Mouse (Mus musculus): ENCODE data around the gene Sv2a. TPM values are rescaled to one million over a fixed set of nuclear protein-coding genes. Genes with fewer than 3 reads are reported as not detected.

Sv2a gene
- total RNA-seq (2021) = 1 to 10 TPM; 2.2 to 2.3 TPM
- long read RNA-seq, experiment 1, full-length matches to known transcripts = 3 of 3 reads
- long read RNA-seq, experiment 1, partial matches to known transcripts = 0 of 3 reads
- long read RNA-seq, experiment 1, other reads (novel, unspliced or antisense) = 0 of 3 reads
- long read RNA-seq, experiment 2, full-length matches to known transcripts = 2 of 3 reads
- long read RNA-seq, experiment 2, partial matches to known transcripts = 1 of 3 reads
- long read RNA-seq, experiment 2, other reads (novel, unspliced or antisense) = 0 of 3 reads

DNA sequence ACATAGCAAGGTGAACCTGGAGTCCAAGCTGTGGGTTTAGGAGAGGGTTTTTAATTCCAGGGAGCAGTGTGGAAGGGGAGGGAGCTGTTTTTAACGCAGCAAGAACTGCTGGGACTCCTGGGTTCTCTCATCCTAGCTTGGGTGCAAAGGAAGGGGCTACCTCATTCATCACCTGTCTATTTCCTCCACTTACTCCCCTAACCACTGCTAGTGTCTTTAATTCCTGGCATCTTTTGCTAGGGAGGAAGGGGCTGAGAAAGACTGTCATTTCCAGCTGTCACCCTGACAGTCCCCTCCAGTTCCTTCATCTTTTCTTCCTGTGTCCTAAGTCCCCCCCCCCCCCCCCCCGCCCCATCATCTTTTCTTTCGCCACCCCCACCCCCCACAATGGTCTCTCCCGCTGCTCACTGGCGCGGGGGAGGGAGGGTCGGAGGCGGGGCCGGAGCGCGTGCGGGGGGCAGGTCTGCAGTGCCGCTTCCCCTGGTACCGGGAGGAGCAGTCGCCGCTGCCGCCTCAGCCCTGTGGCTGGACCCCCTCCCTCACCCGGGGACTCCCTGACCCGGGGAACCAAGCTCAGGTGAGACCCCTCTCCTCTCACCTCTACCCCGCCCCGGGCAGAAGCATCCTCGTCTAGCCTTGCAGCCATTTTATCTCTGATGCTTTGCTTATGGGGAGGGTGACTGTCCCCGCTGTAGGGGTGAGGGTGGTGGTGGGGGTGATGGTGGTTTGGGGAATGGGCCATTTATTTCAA lies at the start of gene Sv2a:
Sv2a (plus strand) TSS at position 425 of the 751 bp plus-strand sequence.
- DNase-seq (ENCODE audit: low spot score in 2 of 2) = no peak

DNA sequence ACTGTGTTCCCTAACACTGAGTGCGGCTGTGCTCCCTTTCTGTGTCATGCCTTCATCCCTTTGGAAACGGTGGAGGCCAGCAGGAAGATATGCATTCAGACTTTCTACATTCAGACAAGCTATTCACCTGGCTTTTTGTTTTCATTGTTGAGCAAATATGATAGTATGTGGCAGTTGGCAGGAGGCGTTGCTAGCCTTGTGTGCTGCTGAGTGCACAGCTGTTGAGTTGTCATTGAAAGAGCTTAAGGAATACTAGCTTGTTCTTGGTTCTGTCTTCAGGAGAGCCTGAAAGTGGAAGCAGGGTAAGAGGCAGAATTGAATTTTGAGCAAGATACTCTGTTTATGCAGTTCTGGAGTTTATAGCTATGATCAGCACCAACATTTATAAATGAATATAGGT lies 48.5 kb upstream of the Sv2a start:
- DNase-seq (ENCODE audit: low spot score in 2 of 2) = no peak

DNA sequence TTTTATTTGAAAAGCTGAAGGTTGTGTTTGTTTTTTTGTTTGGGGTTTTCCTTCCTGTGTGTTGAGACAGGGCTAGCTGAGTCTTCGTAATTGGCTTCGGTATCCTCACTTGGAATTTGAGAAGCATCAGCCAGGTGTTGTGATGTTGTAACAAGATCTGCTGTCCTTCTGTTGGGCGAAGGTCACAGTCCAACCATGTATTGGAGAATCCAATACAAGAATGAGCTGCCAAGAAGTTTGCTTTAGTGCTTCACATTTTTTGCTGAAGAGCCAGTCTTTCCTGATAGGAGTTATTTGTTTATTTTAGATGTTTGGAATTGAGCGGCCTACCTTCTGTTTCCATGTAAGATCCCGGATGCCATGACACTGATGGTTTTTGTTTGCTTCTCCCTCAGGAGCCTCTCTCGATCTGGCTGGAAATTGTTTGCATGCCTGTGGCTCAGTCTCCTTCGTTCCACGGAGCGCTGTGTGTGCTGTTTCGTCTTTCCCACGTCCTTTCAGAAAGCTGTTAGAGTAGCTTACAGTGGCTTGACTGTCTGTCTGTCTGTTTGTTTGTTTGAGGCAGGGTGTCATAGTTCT lies 47.5 kb upstream of the Sv2a start:
- no peak for DNase-seq (ENCODE audit: low spot score in 2 of 2)

DNA sequence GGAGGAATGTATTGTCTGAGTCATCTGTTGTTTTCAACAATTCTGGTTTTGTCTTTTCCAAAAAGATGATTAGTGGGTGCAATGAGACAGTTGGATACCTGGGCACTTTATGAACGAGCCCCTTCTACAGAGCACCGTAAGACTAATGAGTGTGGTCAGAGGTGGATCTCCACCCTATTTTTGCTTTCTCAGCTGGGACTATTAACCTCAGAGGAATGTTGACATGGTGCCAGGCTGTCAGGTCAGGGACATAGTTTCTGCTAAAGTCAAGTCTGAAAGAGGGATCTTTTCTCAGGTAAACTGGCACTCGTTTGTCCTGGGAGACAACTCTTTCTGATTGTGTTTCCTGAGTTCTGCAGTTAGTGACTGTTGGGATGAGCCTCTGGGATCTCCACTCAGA lies 45.9 kb upstream of the Sv2a start:
- DNase-seq (ENCODE audit: low spot score in 2 of 2) = no peak

DNA sequence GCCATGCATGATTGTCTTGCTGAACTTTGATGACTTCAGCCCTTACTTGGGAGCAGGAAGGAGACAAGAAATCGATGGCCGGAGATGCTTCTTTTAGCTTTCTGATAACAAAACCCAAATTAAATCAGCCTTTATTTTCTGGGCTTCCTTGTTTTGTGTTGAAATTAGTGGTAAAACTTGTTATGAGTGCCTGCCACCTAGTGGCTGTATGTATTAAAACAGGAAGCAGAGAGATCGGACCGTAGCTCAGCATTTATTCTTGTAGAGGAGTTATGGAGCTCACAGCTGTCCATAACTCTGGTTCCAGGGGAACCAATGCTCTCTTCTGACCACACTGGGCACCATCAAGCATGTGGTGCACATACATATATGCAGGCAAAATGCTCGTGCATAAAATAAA lies 33.0 kb upstream of the Sv2a start:
- no peak for DNase-seq (ENCODE audit: low spot score in 2 of 2)

DNA sequence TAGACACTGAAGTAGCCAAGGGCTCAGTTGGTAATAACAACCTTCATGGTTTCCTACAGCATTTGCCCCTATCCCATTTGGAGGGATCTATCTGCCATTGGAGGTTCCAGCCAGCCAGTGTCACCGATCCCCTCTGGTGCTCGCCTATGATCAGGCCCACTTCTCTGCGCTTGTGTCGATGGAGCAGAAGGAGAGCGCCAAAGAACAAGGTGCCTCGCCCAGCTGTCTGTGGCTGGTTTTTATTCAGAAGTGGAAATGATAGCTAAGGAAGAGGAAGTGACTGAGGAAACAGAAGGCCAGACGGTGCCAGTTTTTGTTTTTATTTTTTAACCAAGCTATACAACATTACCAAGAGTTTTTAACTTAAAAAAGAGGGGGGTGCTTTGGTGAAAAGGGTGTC lies 29.1 kb upstream of the Sv2a start:
- DNase-seq (ENCODE audit: low spot score in 2 of 2) = no peak

DNA sequence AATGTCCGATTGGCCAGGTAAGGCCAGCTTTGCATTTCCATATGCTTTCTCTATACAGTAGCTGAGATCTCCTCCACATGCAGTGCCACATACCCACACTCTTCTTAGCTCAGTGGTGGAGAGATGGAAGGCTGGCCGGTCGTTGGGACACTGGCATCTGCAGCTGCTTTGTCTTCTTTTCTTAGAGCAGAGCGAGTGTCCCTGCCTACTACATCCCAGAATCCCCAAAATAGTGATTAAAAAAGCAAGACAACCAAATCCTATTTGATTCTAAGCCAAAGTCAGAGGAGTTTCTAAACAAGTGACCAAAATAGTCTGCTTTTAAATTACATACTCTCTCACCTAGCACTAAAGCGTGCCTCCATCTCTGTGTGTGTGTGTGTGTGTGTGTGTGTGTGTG lies 28.3 kb upstream of the Sv2a start:
- DNase-seq (ENCODE audit: low spot score in 2 of 2) = no peak

DNA sequence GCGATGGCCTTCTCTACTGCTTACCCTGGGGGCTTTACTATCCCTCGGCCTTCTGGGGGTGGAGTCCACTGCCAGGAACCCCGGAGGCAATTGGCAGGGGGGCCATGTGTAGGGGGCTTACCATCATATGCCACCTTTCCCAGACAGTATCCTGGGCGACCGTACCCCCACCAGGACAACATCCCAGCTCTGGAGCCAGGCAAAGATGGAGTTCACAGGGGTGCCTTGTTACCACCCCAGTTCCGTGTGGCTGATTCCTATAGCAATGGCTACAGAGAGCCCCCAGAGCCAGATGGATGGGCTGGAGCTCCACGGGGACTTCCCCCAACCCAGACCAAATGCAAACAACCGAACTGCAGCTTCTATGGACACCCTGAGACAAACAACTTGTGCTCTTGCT lies 25.4 kb upstream of the Sv2a start:
- no peak for DNase-seq (ENCODE audit: low spot score in 2 of 2)

DNA sequence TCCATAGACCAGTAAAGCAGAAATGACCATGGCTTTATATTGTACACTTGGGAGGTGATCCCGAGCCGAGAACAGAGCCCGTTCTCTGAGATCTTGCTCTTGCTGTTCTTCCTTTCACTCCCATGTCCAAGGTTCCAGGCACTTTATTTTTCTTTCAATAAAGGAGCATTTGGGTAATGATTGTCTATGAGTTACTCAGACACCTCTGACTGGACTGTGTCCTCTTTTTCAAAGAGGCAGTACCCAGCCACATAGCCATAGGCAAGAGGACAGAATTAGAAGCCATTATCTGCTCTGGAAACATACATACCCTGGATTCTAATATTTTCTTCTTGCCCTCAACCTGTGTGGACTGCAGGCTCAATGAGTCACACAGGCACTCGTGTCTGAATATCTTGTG lies 21.1 kb upstream of the Sv2a start:
- no peak for DNase-seq (ENCODE audit: low spot score in 2 of 2)

DNA sequence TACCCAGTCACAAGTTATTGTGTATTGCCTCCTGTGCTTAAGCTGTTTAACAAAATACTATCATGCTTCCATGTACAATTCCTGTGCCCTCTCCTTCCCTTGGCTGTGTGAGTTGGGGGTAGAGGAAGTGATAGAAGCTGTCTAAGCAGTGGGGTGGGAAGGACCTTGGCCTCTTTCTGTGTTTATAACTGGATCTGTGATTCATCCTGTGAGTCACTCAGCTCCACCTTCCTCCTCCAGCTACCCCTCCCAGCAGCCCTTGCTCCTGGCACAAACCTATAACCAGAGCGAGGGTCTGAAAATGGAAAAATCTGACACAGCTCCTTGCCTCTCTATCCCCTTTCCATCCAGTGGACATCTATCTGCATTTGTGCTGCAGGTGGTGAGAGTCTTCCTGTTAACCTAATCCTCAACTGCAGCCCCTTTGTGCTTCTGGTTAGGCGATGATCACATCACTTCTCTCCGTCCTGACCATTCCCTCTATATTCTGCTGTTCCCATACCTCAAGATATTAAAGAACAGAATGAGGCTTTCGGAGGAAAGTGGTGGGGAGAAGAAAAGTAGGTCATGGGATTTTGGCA lies 20.6 kb upstream of the Sv2a start:
- no peak for DNase-seq (ENCODE audit: low spot score in 2 of 2)

DNA sequence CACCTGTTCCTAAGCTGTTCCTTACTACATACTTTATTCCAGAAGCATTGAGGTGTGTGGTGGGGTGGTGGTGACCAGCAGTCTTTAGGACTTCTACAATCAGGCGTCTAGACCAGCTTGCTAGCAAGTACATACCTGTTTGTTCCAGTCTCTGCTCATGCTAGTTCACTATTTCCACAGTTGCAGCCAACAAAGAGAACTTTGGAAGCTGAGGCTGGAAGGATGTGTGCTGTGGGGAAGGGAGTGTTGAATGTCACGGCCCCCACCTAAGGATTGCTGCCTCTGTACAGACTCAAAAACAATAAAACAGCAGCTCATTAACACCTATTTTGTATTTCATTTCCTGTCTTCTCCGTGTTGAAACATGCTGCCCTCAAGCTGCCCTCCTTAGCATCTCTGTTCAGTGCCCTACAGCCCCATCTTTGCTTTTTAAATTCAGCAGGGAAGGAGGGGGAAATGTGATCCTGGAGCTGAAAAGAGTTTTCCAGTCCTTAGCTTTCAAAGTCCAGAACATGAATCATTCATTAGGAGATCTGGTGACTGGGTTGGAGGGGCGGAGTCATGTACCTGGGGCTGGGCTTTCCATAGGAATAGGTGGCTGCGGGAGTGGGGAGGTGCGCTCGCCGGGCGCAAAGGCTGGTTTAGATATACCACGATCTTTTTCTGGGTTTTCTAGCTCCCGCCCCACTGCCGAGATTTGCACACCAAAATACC lies 20.0 kb upstream of the Sv2a start:
- no peak for DNase-seq (ENCODE audit: low spot score in 2 of 2)

DNA sequence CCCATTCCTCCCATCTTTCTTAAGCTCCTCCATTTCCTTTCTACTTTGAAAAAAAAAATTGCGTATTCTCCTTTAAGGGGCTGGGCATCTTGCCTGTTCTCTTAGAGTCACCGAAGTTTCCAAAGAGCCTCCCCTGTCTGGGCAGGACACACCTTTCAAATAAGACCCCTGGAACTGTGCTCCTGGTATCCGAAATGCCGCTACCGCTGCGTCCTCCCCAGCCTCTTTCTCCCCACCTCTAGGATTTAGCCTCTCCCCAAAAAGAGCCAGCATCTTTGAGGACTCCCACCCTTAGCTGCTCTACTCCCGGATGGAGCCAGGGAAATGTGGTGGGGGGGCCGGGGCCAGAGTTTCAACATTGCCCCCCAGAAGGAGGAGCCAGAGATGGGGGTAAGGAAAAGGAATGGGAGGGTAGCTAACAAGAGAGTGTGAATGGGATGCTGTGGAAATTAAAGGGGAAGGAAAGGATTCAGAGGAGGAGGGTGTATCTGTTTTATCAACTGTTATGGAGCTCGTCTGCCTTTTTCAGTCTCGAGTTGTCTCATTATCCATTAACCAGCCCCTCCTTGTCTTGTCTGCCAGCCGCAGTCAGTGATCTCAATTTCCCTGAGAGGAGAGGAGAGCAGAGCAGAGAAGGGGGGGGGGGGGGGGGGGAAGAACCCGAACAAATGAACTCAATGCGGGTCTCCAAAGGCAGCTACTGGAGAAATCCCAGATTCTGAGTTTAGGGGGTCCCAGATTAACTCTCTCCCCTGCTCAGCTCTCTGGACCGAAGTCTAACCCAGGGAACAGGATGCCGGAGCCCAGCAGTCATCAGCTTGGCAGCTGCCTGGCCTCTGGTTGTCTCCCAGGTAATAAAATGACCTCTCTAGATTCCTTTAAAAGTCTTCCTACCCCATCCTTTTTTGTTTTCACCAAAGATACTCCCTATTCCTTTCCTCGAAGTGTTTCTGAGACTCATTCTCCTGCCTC lies 18.8 kb upstream of the Sv2a start, which contains the start of gene Mtmr11:
Mtmr11 (plus strand) TSS at position 136 of the 972 bp plus-strand sequence.
- peak in 1 of 2 experiments; percentile 38 for DNase-seq (ENCODE audit: low spot score in 2 of 2)

DNA sequence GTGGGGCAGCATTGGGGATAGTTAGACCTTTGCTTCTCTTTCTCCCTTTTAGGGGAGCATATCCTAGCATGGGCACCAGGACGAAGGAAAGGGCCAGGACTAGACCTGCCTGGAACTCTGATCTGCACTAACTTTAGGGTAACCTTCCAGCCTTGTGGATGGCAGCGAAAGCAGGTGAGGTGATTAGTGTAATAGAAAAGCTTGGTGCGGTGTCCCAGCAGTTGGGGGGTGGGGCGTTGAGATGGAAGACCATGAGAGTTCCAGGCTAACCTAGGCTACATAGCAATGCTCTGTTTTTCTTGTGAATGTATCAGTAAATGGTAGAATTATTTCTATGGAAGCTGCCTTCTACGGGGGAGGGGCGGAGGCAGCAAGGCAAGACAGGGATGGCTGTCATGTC lies 17.9 kb upstream of the Sv2a start:
- DNase-seq (ENCODE audit: low spot score in 2 of 2) = no peak

DNA sequence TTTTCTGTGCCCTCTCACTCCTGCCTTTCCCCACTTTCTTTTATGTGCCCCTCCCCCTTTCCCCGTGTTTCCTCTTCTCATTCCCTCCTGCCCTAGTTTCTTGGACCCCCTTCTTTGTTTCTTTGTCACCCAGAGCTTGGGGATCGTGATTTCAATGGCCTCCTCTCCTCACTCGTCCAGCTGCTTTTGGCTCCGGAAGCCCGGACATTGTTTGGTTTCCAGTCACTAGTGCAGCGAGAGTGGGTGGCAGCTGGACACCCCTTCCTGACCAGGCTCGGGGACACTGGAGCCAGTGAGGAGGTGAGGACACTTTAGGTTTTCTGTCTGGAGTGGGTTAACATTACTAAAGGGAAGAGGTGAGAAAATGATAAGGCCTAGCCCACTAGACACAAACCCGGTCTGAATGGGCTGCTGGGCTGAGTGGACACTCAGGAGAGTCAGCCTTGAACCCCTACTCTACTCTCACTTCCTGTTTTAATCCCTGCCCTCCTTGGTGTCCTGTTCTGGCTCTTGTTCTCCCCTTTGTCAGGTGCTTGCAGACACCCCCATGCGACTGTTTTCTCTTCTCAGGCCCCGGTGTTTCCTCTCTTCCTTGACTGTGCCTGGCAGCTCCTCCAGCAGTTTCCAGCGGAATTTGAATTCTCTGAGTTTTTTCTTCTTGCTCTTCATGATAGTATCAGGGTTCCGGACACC lies 12.3 kb upstream of the Sv2a start:
- DNase-seq (ENCODE audit: low spot score in 2 of 2) = no peak

DNA sequence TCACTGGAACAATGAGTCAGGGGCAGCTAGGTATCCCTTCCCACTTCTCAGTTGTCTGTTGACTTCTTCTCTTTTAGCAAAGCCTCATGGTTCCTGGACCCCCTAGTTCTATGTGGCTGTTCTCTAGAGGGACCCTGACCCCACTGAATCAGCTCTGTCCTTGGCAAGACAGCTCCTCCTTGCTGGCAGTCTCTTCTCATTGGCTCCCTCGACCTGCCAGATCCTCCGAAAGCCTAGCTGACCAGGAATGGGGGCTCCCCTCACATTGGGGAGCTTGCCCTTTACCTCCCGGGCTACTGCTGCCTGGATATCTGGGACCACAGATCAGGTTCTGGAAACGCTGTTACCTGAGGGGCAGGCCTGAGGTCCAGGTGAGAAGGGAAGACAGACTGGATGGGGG lies 10.7 kb upstream of the Sv2a start:
- DNase-seq (ENCODE audit: low spot score in 2 of 2) = no peak

DNA sequence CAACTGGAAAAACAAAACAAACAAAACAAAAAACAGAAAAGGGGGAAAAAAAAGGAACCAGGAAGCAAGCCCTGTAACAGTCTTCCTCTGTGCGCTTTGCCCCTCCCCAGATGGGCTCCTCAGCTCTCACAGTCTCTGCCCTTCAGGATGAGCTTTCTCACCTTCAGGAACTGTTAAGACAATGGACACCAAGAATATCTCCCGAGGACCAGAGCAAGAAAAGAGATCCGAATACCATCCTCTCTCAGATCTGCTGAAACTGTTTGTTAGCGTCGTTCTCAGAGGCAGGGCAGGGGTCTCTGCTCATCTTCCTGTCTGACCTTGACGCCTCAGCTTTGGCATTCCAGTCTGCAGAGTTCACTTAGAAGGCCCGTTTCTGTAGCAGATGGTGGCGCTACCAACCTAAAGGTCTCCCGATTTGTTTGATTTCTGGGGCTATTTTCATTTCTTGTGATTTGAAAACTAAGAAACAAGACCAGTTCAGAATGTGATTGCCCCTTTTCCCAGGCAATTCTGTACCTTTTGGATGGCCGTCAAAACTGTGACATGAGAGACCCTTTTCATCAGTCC lies 9.9 kb upstream of the Sv2a start:
- DNase-seq (ENCODE audit: low spot score in 2 of 2) = no peak

DNA sequence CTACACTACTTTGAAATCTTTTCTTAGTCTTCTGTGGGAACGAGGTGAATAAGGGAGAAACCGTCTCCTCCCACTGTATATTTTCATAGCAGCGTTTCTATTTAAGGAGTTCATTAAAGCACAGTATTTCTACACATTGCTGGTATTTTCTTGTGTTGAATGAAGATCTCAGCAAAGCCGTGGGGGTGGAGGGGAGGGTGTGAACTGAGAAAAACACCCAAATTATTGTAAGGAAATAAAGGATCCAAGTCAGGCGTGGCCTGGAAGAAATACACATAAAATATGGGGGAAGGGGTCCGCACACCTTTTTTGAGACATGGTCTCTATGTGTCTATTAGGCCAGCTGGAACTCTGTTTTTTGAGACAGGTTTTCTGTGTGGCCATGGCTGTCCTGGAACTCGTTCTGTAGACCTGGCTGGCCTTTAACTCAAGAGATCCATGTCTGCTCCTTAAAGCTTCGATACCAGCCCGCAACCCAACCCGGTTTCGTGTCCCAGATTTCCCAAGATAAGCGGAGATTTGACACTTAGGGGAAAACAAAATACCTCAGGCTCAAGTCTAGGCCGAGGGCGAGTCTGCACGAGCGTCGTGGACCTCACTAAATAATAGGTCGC lies 9.3 kb upstream of the Sv2a start:
- no peak for DNase-seq (ENCODE audit: low spot score in 2 of 2)

DNA sequence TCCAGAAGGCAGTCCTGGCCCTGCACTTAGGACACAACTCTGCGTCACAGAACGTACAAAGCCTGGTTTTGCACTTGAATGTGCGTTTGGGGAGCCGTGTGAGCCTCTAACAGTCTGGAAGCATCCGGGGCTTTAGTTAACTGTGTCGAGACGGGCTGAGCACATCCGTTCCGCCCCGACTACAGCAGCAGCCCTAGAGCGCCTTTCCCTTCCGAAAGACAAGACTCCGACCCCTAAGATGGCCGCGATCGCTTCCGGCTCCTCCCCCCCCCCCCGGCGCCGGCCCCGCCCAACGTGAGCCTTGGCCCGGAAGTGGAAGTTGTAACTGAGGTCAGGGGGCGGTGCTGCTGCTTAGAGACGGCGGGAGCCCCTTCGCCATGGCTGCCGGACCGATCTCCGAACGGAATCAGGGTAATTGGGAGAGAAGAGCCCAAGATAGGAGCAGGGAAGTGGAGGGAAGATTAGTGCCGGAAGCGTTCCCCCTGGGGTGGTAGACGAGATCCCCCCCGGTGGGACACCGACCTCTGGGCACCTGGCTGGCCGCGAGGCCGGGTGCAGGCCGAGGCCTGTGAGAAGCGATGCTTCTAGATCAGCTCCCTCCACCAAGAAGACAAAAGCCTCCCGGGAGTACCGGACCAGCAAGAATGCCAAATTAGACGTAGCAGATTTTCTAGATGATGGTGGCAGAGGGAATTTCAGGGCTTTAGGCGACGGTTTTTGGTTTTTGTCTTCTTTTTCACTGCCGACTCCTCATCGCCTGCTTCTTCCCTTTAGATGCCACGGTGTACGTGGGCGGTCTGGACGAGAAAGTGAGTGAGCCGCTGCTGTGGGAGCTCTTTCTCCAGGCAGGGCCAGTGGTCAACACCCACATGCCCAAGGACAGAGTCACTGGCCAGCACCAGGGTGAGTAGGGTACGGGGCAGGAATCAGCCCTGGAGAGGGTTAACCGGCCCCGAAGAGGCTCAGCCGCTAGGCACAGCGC lies 8.5 kb upstream of the Sv2a start, which contains the start of gene Sf3b4:
Sf3b4 (plus strand) TSS at position 136 of the 982 bp plus-strand sequence.
- DNase-seq (ENCODE audit: low spot score in 2 of 2) = peak; percentile 75 to 86
